Mouse (Mus musculus) ovary, postnatal 14 days (tissue): ENCODE measurements around the gene Tpd52l2.

ENCODE experiments used
- DNase-seq: peaks from one replicate; pipeline ENCODE4 v3.0.0; 2022; ENCODE audit warnings: low spot score

The Tpd52l2 gene

GRCm38 (mm10) chr2:181496831-181497547 lies at the start of gene Tpd52l2:
Gene Tpd52l2, plus strand, starts transcription at chr2:181497142.
- peak; percentile 79 for DNase-seq

- no peak for DNase-seq
Measured at GRCm38 (mm10) chr2:181452181-181452580, 44.8 kb upstream of the Tpd52l2 start.

GRCm38 (mm10) chr2:181453274-181453673 lies 43.7 kb upstream of the Tpd52l2 start:
- no peak for DNase-seq

GRCm38 (mm10) chr2:181455899-181456298 lies 41.0 kb upstream of the Tpd52l2 start:
- DNase-seq, result no peak

GRCm38 (mm10) chr2:181457831-181458230 lies 39.1 kb upstream of the Tpd52l2 start:
- DNase-seq, result no peak

GRCm38 (mm10) chr2:181458411-181459152 lies 38.4 kb upstream of the Tpd52l2 start:
- DNase-seq, result peak; percentile 26

- DNase-seq, result peak; percentile 85
Measured at GRCm38 (mm10) chr2:181459153-181459672, 37.7 kb upstream of the Tpd52l2 start, which contains the start of gene Zbtb46. Gene Zbtb46, minus strand, starts transcription at chr2:181459426.

- DNase-seq, result peak; percentile 49
Measured at GRCm38 (mm10) chr2:181459673-181460621, 37.0 kb upstream of the Tpd52l2 start.

- no peak for DNase-seq
Measured at GRCm38 (mm10) chr2:181461536-181462100, 35.3 kb upstream of the Tpd52l2 start.

- no peak for DNase-seq
Measured at GRCm38 (mm10) chr2:181462604-181463003, 34.3 kb upstream of the Tpd52l2 start.

- DNase-seq, result peak; percentile 60
Measured at GRCm38 (mm10) chr2:181463008-181463738, 33.8 kb upstream of the Tpd52l2 start.

GRCm38 (mm10) chr2:181465423-181465822 lies 31.5 kb upstream of the Tpd52l2 start:
- no peak for DNase-seq

GRCm38 (mm10) chr2:181470285-181470684 lies 26.7 kb upstream of the Tpd52l2 start:
- DNase-seq, result no peak

GRCm38 (mm10) chr2:181471246-181471645 lies 25.7 kb upstream of the Tpd52l2 start:
- DNase-seq, result no peak

- DNase-seq, result no peak
Measured at GRCm38 (mm10) chr2:181472256-181472827, 24.6 kb upstream of the Tpd52l2 start.

- no peak for DNase-seq
Measured at GRCm38 (mm10) chr2:181483120-181483519, 13.8 kb upstream of the Tpd52l2 start.

- no peak for DNase-seq
Measured at GRCm38 (mm10) chr2:181483562-181484318, 13.2 kb upstream of the Tpd52l2 start.

GRCm38 (mm10) chr2:181484456-181485233 lies 12.3 kb upstream of the Tpd52l2 start:
- DNase-seq, result no peak

- DNase-seq, result no peak
Measured at GRCm38 (mm10) chr2:181485741-181486140, 11.2 kb upstream of the Tpd52l2 start.
